Mouse (Mus musculus) intestine, embryonic 14.5 days (tissue): Measurements from ENCODE around the gene Crb1. TPM values are rescaled to one million over a fixed set of nuclear protein-coding genes. Genes with fewer than 3 reads are reported as not detected.

ENCODE experiments used
- ATAC-seq: fragments of 200-750 bp; cut with Nextera tagmentation; replicated peaks from 2 replicates; pipeline ENCODE4 v1.8.0; 2017; ENCODE audit warnings: low read depth, moderate number of reproducible peaks, moderate TSS enrichment, moderate library complexity; ENCODE audit not compliant: low FRiP score, low TSS enrichment
- DNase-seq: peaks from one replicate; pipeline ENCODE4 v3.0.0-alpha.2; 2018; ENCODE audit warnings: low spot score
- H3K27ac ChIP-seq: fragments of 300-500 bp; sonication (generic); 2 replicates; pipeline ENCODE4 v1.5.1; 2014; ENCODE audit warnings: low read depth, mild to moderate bottlenecking, control low read depth
- H3K27me3 ChIP-seq: fragments of 300-500 bp; sonication (generic); replicated peaks from 2 replicates; pipeline ENCODE4 v1.6.1; 2014; ENCODE audit warnings: low read length, control low read depth; ENCODE audit not compliant: control insufficient read depth, insufficient read depth
- H3K36me3 ChIP-seq: fragments of 300-500 bp; sonication (generic); 2 replicates; pipeline ENCODE4 v1.6.1; 2014; ENCODE audit warnings: low read length, control low read depth; ENCODE audit not compliant: control insufficient read depth, insufficient read depth
- H3K4me1 ChIP-seq: fragments of 300-500 bp; sonication (generic); replicated peaks from 2 replicates; pipeline ENCODE4 v1.6.1; 2014; ENCODE audit warnings: low read length, control low read depth, mixed read lengths; ENCODE audit not compliant: control insufficient read depth, insufficient read depth
- H3K4me2 ChIP-seq: fragments of 300-500 bp; sonication (generic); 2 replicates; pipeline ENCODE4 v1.6.1; 2014; ENCODE audit warnings: low read length
- H3K4me3 ChIP-seq: fragments of 300-500 bp; sonication (generic); 2 replicates; pipeline ENCODE4 v1.5.1; 2014; ENCODE audit warnings: low read depth, low read length, control low read depth, mixed read lengths
- H3K9ac ChIP-seq: fragments of 300-500 bp; sonication (generic); 2 replicates; pipeline ENCODE4 v1.6.1; 2014; ENCODE audit warnings: mild to moderate bottlenecking, low read length
- H3K9me3 ChIP-seq: fragments of 300-500 bp; sonication (generic); 2 replicates; pipeline ENCODE4 v1.6.1; 2016; ENCODE audit warnings: low read length, control low read depth; ENCODE audit not compliant: control insufficient read depth
- WGBS: fragments of 180-500 bp; shearing (Covaris S2); extraction: QIAGEN DNeasy Blood & Tissue Kit; methylation state at CpG from one replicate; pipeline ENCODE4 v1.1.7; 2014; 5-methylcytosine and 5-hydroxymethylcytosine counted together
- polyA plus RNA-seq: library from polyadenylated mRNA; unstranded; fragments of >200 nt; fragmentation: Nextera tagmentation; extraction: Ambion mirVana; gene quantifications from 2 replicates; pipeline ENCODE4 v1.2.1, GENCODE M21; 2014

Crb1 gene
- polyA plus RNA-seq, 1 experiment from 2014 or later: 0.12 TPM

DNA sequence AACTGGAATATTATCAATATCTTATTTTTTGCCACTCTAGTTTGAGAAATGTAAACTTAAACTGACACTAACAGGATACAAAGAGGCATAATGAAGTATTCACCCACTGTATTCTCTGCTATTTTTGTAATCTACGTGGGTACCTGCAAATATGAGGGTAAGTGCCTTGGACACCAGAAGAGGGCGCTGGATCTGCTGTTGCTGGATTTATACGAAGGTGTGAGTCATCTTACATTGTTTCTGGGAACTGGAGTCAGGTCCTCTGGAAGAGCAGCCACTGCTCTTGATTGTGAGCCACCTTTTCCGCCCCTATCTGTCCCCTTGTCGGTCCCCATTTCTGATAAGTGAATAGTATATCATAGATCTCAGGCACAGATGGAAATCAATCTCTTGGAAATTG, 30.8 kb upstream of the Crb1 start:
- no peaks in the 10 kb centered on the region for H3K36me3 ChIP-seq
- no peak for ATAC-seq
- 61% methylated on average over 5 of the region's 5 CpGs for WGBS

DNA sequence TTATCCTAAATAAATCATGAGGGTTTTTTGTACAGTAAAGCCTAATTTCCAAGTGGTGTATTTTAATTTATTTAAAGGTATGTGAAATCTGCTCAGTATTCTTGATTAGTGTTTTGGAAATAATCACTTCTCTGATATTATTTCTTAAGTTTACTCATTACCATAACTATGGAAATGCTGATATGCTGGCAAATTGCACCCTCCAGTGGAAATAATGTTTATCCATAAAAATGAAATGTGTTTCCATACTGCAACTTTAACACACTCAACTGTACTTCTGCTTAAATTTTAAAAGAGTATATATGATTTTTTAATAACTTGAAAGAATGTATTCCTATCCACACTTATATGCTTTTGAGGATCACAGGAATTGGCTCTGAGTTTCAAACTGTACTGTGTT, 28.9 kb upstream of the Crb1 start:
- no peak overlapping the region for H3K4me3 ChIP-seq
- H3K9ac ChIP-seq: no peak overlapping the region
- H3K4me1 ChIP-seq: no peaks in the 10 kb centered on the region
- H3K4me2 ChIP-seq: no peak overlapping the region
- H3K27ac ChIP-seq: no peak overlapping the region
- no peaks in the 10 kb centered on the region for H3K27me3 ChIP-seq
- ATAC-seq: no peak
- H3K36me3 ChIP-seq: no peaks in the 10 kb centered on the region
- 0 out of 2 replicates have a peak, but pooled peaks cover 5% of the 10 kb centered on the region for H3K9me3 ChIP-seq
- DNase-seq: no peak

More for the DNA sequence above, 30.8 kb upstream of the Crb1 start:
- H3K4me3 ChIP-seq: no peak overlapping the region
- H3K4me1 ChIP-seq: no peaks in the 10 kb centered on the region
- no peak overlapping the region for H3K4me2 ChIP-seq
- 0 out of 2 replicates have a peak, but pooled peaks cover 6% of the 10 kb centered on the region for H3K9me3 ChIP-seq
- DNase-seq: no peak
- H3K9ac ChIP-seq: no peak overlapping the region
- H3K27ac ChIP-seq: no peak overlapping the region
- H3K27me3 ChIP-seq: no peaks in the 10 kb centered on the region

DNA sequence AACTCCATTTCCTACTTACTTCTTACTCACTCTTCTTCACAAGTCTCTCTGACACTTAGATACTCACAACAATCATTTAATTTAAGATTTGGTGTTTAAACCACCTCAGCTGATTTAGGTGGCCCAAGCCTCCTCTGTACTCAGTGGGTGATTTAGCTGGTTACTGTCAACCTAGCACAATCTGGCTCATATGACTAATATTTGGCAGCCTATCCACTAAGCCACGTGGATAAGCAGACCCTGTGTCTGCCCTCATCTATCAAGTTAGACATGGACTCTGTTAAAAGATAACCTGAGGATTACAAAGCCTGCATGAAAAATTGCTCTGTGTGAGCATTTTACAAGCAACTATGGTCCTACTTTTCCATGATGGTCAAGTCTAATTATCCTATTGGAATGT, 19.7 kb upstream of the Crb1 start:
- ATAC-seq (no peak), DNase-seq (no peak)
- no peak overlapping the region for H3K27ac ChIP-seq
- H3K4me2 ChIP-seq: no peak overlapping the region
- no peaks in the 10 kb centered on the region for H3K9me3 ChIP-seq
- H3K36me3 ChIP-seq: no peaks in the 10 kb centered on the region
- H3K4me1 ChIP-seq: no peaks in the 10 kb centered on the region
- WGBS: 19% methylated on average over 1 of the region's 1 CpGs
- no peaks in the 10 kb centered on the region for H3K27me3 ChIP-seq
- no peak overlapping the region for H3K9ac ChIP-seq
- H3K4me3 ChIP-seq: no peak overlapping the region

DNA sequence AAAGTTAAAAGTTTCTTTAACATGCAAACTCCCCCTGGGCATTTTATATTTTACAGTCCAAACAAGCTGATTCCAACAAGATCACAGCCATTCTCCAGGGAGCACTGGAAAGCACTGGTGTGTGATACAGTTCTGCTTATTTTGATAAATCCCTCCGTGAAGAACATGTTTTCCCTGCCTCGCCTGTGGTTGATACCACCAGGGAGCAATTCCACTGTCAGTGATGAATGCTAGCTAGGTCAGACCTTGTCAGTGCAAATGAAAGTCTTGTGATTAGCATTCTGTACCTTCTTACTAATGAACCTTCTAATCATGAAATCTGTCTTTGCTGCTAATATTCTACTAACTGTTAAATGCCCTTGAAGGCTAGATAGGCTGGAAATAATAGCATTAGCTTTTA, 14.8 kb upstream of the Crb1 start:
- no peak overlapping the region for H3K4me3 ChIP-seq
- no peak overlapping the region for H3K9ac ChIP-seq
- DNase-seq (no peak), ATAC-seq (no peak)
- H3K4me2 ChIP-seq: no peak overlapping the region
- H3K4me1 ChIP-seq: no peaks in the 10 kb centered on the region
- no peak overlapping the region for H3K27ac ChIP-seq
- H3K27me3 ChIP-seq: no peaks in the 10 kb centered on the region
- no peaks in the 10 kb centered on the region for H3K9me3 ChIP-seq
- no peaks in the 10 kb centered on the region for H3K36me3 ChIP-seq
- 49% methylated on average over 2 of the region's 2 CpGs for WGBS

DNA sequence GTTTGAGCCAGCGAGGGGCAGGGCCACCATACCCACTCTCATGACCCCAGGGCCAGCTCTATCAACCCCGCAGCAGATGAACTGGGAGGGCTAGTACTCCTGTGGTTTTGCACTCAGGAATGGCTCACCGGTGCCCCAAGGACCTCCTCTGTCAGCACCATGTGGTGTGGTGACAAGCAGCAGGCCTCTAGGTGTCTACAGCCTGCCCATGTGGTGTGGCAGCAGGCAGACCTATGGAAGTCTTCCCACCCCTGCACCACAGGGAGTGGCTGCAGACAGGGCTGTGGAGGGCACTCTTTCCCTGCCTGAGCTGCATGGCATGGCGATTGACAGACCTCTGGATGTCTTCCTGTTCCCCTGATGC, 2.7 kb upstream of the Crb1 start:
- no peak for DNase-seq
- Histone ChIP-seq H3K4me3 (no peak overlapping the region), H3K36me3 (no peaks in the 10 kb centered on the region), H3K4me1 (no peaks in the 10 kb centered on the region), H3K9me3 (no peaks in the 10 kb centered on the region), H3K27ac (no peak overlapping the region), H3K9ac (no peak overlapping the region), H3K27me3 (no peaks in the 10 kb centered on the region), H3K4me2 (no peak overlapping the region)
- WGBS: 17% methylated on average over 4 of the region's 4 CpGs
- ATAC-seq: no peak

DNA sequence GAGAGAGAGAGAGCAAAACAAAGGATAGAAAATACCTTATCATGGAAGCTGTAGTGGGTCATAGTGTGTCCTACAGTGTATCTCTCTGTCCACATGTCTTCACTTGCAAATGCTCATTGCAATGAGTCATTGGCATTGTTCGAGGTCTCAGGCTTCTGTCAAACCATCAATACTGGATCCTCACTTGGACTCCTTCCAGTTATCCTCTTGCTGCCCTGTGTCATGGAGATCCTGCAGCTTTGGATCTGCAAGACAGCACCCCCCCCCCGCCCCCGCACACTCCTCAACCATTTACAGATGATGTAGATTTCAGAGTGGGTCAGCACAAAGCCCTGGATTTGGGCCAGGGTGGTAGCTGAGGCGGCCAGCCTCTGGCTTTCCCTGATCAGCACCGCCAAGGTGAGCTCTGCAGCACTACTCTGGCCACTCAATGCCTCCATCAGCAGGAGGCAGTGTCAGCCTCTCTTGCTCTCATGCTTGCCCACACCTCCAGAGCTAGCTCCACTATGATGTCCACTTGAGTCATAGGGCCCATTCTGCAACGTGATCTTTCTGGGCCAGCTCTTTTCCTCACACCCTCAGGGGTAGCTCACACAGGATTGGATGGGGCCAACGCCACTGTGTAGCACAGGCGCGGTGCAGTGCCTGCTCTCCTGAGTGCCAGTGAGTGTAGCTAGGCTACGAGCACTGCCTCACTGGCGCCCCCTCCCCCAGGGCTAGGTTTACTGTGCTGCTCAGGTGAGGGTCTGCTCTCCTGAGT, 2.1 kb upstream of the Crb1 start:
- no peak; the same call in 1 of the 2 replicates for ATAC-seq
- H3K4me3 ChIP-seq: no peak overlapping the region
- H3K36me3 ChIP-seq: no peaks in the 10 kb centered on the region
- no peak overlapping the region for H3K9ac ChIP-seq
- no peaks in the 10 kb centered on the region for H3K4me1 ChIP-seq
- H3K27me3 ChIP-seq: no peaks in the 10 kb centered on the region
- H3K27ac ChIP-seq: no peak overlapping the region
- 26% methylated on average over 11 of the region's 11 CpGs for WGBS
- H3K4me2 ChIP-seq: no peak overlapping the region
- H3K9me3 ChIP-seq: no peaks in the 10 kb centered on the region
- DNase-seq: no peak

DNA sequence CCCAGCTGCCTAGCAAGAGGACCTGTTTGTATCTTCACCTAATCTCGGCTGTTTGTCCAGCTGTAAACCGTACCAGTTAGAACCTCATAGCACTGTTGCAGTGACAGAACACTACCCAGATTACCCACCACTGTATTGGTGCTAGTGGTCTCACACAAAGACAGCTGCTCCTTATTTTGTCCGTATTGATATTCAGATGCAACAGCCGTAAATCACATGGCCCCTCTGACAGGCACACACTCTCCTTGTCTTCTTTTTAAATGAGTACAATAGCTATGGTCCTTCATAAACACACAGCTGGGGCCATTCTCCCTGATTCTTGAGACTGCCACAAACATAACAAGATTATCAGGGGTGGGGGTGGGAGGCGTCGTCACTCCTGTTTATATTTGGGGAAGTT, 1.0 kb downstream of the Crb1 start:
- no peaks in the 10 kb centered on the region for H3K4me1 ChIP-seq
- 35% methylated on average over 6 of the region's 6 CpGs for WGBS
- no peak overlapping the region for H3K9ac ChIP-seq
- no peak overlapping the region for H3K4me2 ChIP-seq
- H3K27ac ChIP-seq: no peak overlapping the region
- no peak for ATAC-seq
- H3K36me3 ChIP-seq: no peaks in the 10 kb centered on the region
- DNase-seq: no peak
- H3K9me3 ChIP-seq: no peaks in the 10 kb centered on the region
- no peak overlapping the region for H3K4me3 ChIP-seq
- H3K27me3 ChIP-seq: no peaks in the 10 kb centered on the region

DNA sequence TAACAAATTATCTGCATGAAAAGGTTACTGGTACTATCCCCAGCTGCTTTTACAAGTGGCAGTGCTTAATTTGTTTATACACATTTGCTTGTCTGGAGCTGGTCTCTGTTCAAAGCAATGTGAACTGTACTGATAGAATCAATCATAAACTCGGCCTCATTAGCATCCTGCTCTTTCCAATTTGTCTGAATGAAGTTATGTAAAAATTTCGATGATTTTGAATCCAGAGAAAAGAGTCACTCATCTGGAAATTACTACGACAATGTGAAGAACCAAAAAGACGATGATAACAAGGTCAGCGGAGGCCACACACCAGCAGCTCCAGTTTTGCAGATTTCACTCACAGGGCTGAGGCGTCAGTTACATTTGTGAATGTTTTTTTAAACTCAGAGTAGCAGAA, 5.6 kb downstream of the Crb1 start:
- 63% methylated on average over 6 of the region's 6 CpGs for WGBS
- DNase-seq: no peak
- no peak overlapping the region for H3K4me2 ChIP-seq
- no peak overlapping the region for H3K27ac ChIP-seq
- no peaks in the 10 kb centered on the region for H3K27me3 ChIP-seq
- no peak overlapping the region for H3K9ac ChIP-seq
- H3K36me3 ChIP-seq: no peaks in the 10 kb centered on the region
- ATAC-seq: no peak
- no peak overlapping the region for H3K4me3 ChIP-seq
- H3K4me1 ChIP-seq: no peaks in the 10 kb centered on the region
- H3K9me3 ChIP-seq: no peaks in the 10 kb centered on the region

DNA sequence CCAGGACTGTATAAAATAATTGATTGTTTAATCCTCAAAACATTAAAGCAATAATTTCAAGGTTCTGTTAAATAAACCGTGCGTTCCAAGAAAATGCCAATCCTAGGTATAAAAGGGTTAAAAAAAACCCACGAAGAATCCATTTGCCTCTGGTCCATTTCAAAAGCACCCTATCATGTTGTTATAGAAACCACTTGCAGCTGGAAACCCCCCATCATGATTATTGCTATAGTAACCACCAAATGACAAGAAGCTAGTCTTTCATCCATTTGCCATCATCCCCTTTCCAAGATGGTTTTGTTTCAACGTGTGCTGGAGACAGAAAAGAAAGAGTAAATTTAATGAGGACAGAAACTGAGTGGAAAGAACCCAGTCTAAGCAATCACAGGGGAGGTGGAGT, 28.3 kb downstream of the Crb1 start:
- H3K27ac ChIP-seq: no peak overlapping the region
- no peak overlapping the region for H3K4me3 ChIP-seq
- no peaks in the 10 kb centered on the region for H3K9me3 ChIP-seq
- 49% methylated on average over 4 of the region's 4 CpGs for WGBS
- H3K36me3 ChIP-seq: no peaks in the 10 kb centered on the region
- H3K4me2 ChIP-seq: no peak overlapping the region
- no peak overlapping the region for H3K9ac ChIP-seq
- DNase-seq (no peak), ATAC-seq (no peak)
- H3K27me3 ChIP-seq: no peaks in the 10 kb centered on the region
- no peaks in the 10 kb centered on the region for H3K4me1 ChIP-seq
